Mouse (Mus musculus): Measurements from ENCODE around the gene Snx29. TPM values are rescaled to one million over a fixed set of nuclear protein-coding genes. Genes with fewer than 3 reads are reported as not detected.

Snx29 gene
- polyA plus RNA-seq, 1 experiment from 2014 or later = 17.2 TPM

DNA sequence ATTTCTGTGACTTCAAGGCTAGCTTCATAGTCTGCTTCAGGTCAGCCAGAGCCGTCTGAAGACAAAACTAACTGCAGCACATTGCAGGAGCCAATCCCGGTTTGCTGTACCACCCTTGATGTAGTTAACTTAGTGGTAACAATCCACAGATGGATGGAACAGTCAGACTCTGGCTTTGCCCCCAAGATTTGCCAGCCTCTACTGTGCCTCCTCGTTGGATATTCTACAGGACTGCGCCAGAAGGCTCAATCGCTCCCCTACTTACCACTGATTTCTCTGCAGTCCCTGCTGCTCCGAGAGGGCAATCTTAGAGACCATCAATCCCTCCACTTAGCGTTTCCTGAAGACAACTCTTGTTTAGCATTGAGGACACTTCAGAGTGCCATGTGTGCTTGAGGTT, 208.7 kb downstream of the Snx29 start:
- H3K36me3 ChIP-seq = no peaks in the 10 kb centered on the region
- ATAC-seq (ENCODE audit: low FRiP score, low read depth) = no peak
- H3K27ac ChIP-seq (replicated peaks) = no peak overlapping the region
- H3K4me3 ChIP-seq = no peak overlapping the region
- H3K27me3 ChIP-seq = no peaks in the 10 kb centered on the region
- peaks cover 12% of the 10 kb centered on the region; the same call in 1 of the 2 replicates for H3K4me1 ChIP-seq (replicated peaks)
- no peaks in the 10 kb centered on the region for H3K9me3 ChIP-seq
- no peak overlapping the region for H3K9ac ChIP-seq
- no peak overlapping the region for H3K4me2 ChIP-seq
- 87% methylated on average over 7 of the region's 7 CpGs for WGBS

DNA sequence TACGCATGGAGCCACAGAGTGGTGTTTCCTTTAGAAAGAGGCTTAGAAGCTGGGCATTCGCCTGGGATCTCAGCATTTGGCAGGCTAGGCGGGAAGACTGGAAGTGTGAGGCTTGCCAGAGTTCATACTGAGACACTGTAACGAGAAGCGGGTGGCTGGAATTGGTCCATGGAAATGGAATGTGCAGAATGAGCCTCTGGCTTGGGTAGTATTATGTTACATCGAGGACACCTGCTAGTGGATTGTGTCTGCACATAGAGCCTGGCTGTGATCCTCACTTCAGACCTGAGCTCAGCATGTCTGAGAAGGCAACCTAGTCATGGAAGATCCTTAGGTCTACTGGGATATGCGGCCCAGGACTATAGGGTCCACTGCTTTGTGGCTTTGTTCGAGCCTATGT, 209.9 kb downstream of the Snx29 start:
- 58% methylated on average over 8 of the region's 8 CpGs for WGBS
- Histone ChIP-seq H3K27me3 (no peaks in the 10 kb centered on the region), H3K4me1 (replicated peaks) (peaks cover 14% of the 10 kb centered on the region), H3K9me3 (no peaks in the 10 kb centered on the region), H3K4me3 (no peak overlapping the region), H3K9ac (no peak overlapping the region), H3K36me3 (no peaks in the 10 kb centered on the region), H3K27ac (replicated peaks) (no peak overlapping the region), H3K4me2 (no peak overlapping the region)
- no peak for ATAC-seq (ENCODE audit: low FRiP score, low read depth)

DNA sequence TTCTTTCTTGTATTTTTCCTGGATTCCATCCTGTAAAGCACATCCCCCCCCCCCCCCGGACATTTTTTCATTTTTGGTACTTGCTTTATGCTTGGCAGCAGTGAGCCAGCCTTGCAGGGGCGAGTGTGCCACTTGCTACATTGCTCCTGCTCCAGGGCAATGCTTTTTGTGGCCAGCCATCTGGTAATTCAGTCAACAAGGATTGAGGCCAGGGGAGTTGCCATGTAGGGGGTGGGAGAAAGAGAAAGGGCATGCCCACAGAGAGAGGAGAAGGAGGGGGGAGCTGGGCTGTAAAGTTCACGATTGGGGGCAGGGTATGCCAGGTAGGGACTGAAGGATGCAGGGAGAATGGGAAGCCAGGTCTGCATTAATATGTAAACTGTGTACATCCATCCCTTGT, 210.7 kb downstream of the Snx29 start:
- H3K27ac ChIP-seq (replicated peaks) = no peak overlapping the region
- no peaks in the 10 kb centered on the region for H3K36me3 ChIP-seq
- peaks cover 16% of the 10 kb centered on the region for H3K4me1 ChIP-seq (replicated peaks)
- H3K27me3 ChIP-seq = no peaks in the 10 kb centered on the region
- ATAC-seq (ENCODE audit: low FRiP score, low read depth) = no peak
- H3K9me3 ChIP-seq = no peaks in the 10 kb centered on the region
- no peak overlapping the region for H3K4me2 ChIP-seq
- H3K9ac ChIP-seq = no peak overlapping the region
- H3K4me3 ChIP-seq = no peak overlapping the region
- WGBS = 69% methylated on average over 3 of the region's 3 CpGs

DNA sequence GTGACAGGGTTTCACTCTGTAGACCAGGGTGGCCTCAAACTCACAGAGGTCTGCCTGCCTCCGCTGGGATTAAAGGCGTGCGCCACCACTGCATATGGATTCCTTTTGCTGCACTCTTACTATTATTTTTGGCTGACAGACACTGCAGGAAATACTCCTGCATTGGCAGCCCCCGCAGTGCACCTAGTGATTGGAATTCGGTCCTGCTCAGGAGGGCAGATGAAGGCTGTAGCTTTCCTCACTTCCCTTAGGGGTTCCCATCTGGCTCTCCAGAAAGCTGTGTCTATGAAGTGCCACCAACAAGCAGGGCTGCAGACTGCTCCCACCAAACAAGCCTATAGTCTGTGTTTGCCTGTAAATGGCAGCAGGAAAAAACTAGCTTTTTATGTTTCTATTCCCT, 215.0 kb downstream of the Snx29 start:
- H3K27me3 ChIP-seq = no peaks in the 10 kb centered on the region
- H3K9me3 ChIP-seq = no peaks in the 10 kb centered on the region
- ATAC-seq (ENCODE audit: low FRiP score, low read depth) = no peak
- no peak overlapping the region for H3K4me3 ChIP-seq
- H3K27ac ChIP-seq (replicated peaks) = no peak overlapping the region
- 29% methylated on average over 5 of the region's 5 CpGs for WGBS
- no peak overlapping the region for H3K9ac ChIP-seq
- H3K36me3 ChIP-seq = no peaks in the 10 kb centered on the region
- H3K4me1 ChIP-seq (replicated peaks) = peaks cover 7% of the 10 kb centered on the region
- H3K4me2 ChIP-seq = no peak overlapping the region

DNA sequence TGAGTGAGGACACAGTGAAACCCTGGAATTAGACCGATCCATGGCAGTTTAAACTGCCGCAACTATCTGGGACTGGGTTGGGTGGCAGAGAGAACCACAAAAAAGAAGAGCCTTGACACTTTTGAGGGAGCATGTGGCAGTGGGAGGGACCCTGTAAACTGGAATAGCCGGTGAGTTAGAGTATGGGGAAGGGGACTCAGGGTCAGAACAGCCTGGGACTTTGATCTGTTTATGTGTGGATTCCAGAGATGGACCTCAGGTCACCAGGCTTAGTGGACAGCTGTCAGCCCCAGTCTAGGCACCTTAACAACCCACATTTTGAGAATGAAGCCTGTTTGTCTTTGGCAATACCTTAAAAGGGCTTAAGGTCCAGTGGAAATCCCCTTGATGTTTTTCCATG, 215.5 kb downstream of the Snx29 start:
- Histone ChIP-seq H3K4me1 (replicated peaks) (peaks cover 7% of the 10 kb centered on the region), H3K27me3 (no peaks in the 10 kb centered on the region), H3K4me2 (no peak overlapping the region), H3K27ac (replicated peaks) (no peak overlapping the region), H3K9ac (no peak overlapping the region), H3K36me3 (no peaks in the 10 kb centered on the region), H3K4me3 (no peak overlapping the region), H3K9me3 (no peaks in the 10 kb centered on the region)
- WGBS = 64% methylated on average over 3 of the region's 3 CpGs
- ATAC-seq (ENCODE audit: low FRiP score, low read depth) = no peak

DNA sequence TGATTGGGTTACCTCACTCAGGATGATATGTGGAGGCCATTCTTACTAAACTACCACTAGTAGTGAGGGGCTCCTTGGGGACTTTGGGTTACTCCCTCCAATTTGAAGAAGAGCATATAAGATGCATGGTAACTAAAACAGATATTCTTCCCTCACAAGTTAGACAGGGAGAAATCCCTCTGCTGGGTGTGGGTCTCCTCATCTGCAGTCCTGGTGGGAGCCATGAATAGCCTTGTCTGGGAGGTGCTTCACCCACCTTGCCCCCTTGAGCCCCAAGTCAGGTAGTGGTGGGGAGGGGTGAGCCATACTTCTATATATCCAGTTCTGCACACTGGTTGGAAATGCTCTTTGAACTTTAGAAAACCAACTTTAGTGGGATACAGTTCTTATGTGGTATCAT, 218.3 kb downstream of the Snx29 start:
- Histone ChIP-seq H3K36me3 (no peaks in the 10 kb centered on the region), H3K9me3 (no peaks in the 10 kb centered on the region), H3K9ac (no peak overlapping the region), H3K4me3 (no peak overlapping the region), H3K4me1 (replicated peaks) (peaks cover 7% of the 10 kb centered on the region), H3K27me3 (no peaks in the 10 kb centered on the region), H3K4me2 (no peak overlapping the region), H3K27ac (replicated peaks) (no peak overlapping the region)
- no peak for ATAC-seq (ENCODE audit: low FRiP score, low read depth)

DNA sequence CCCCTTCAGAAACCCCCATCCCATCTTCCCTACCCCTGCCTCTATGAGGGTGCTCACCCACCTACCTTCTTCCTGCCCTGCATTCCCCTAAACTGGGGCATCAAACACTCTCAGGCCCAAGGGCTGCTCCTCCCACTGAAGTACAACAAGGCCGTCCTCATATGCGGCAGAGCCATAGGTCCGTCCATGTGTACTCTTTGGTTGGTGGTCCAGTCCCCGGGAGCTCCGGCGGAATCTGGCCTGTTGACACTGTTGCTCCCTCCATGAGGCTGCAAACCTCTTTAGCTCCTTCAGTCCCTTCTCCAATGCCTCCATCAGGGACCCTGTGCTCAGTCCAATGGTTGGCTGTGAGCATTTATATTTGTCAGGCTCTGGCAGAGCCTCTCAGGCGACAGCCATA, 219.1 kb downstream of the Snx29 start:
- 90% methylated on average over 7 of the region's 7 CpGs for WGBS
- no peaks in the 10 kb centered on the region for H3K36me3 ChIP-seq
- H3K9me3 ChIP-seq = no peaks in the 10 kb centered on the region
- H3K27me3 ChIP-seq = no peaks in the 10 kb centered on the region
- H3K4me2 ChIP-seq = no peak overlapping the region
- no peak for ATAC-seq (ENCODE audit: low FRiP score, low read depth)
- H3K9ac ChIP-seq = no peak overlapping the region
- no peak overlapping the region for H3K4me3 ChIP-seq
- peaks cover 7% of the 10 kb centered on the region for H3K4me1 ChIP-seq (replicated peaks)
- no peak overlapping the region for H3K27ac ChIP-seq (replicated peaks)

DNA sequence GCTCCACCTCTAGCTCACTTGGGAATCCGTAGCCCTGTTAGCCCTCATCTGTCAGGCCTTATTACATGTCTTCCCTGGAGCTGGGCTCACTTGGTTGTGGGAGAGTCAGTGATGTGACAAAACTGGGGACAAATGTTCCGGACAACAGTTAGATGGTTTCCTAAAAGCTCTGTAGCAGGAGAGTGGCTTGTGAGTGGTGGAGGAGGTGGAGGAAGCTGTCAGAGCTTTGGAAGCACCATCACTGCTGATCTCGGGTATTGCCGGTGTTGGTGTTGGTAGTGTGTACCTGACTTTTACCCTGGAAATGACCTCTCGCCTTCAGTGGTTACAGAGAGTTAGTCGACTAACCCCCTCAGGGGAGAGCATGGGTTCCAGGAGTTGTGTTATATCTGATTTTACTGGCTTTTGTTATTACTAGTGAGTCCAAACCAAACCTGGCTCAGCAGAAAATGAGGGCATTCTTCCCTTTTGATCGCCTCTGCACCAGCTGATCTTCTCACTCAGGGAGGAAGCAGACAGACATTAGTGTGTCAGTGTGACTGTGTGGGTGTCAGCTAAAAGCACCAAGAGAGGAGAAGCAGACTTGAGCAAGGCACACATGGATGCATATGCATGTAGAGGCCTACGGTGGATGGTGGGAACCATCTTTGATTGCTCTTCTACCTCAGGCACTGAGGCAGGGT, 227.5 kb downstream of the Snx29 start:
- Histone ChIP-seq H3K4me2 (no peak overlapping the region), H3K9ac (no peak overlapping the region), H3K27ac (replicated peaks) (no peak overlapping the region), H3K36me3 (no peaks in the 10 kb centered on the region), H3K4me3 (no peak overlapping the region), H3K9me3 (no peaks in the 10 kb centered on the region), H3K27me3 (no peaks in the 10 kb centered on the region), H3K4me1 (replicated peaks) (no peaks in the 10 kb centered on the region)
- 91% methylated on average over 8 of the region's 8 CpGs for whole genome bisulfite sequencing
- ATAC-seq (ENCODE audit: low FRiP score, low read depth) = no peak

DNA sequence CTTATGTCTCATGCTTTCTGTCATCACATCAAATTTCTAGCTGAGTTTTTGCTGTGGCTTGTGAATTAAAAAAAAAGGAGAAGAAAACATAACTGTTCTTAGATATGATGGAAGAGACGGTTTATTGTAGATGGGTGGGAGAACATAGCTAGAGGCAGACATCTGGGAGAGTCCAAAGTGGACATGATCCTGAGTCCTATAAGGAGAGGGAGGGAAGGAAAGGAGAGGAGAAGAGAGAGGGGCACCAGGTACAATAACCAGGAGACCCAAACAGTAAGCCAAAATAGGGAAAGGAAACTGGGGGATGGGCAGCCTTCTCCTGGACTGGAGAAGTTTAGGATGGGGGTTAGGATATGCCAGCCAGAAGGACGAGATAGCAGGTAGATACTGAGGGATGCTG, 239.0 kb downstream of the Snx29 start:
- H3K4me3 ChIP-seq = no peak overlapping the region
- no peak overlapping the region for H3K4me2 ChIP-seq
- WGBS = 87% methylated on average over 2 of the region's 2 CpGs
- H3K4me1 ChIP-seq (replicated peaks) = peaks cover 10% of the 10 kb centered on the region; the same call in 1 of the 2 replicates
- H3K27ac ChIP-seq (replicated peaks) = no peak overlapping the region
- H3K27me3 ChIP-seq = no peaks in the 10 kb centered on the region
- H3K9me3 ChIP-seq = no peaks in the 10 kb centered on the region
- no peaks in the 10 kb centered on the region for H3K36me3 ChIP-seq
- no peak for ATAC-seq (ENCODE audit: low FRiP score, low read depth)
- H3K9ac ChIP-seq = no peak overlapping the region

DNA sequence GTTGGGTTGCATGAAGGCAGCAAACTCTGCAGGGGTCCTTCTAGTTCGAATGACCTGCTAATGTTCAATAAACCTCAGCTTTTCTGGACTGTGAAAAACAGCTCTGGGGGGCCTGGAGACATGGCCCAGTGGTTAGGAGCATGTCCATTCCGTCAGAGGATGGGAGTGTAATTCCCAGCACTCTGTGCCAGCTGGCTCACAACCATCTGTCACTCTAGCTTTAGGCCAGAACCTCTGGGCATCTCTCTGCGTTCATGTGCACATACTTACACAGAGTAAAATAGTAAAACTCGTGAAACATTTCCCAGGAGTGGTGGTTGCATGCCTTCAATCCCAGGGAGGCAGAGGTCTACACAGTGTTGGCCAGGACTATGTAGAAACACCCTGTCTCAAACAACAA, 241.1 kb downstream of the Snx29 start:
- H3K4me1 ChIP-seq (replicated peaks) = peaks cover 10% of the 10 kb centered on the region; the same call in 1 of the 2 replicates
- H3K4me3 ChIP-seq = no peak overlapping the region
- H3K9me3 ChIP-seq = no peaks in the 10 kb centered on the region
- no peak overlapping the region for H3K27ac ChIP-seq (replicated peaks)
- H3K9ac ChIP-seq = no peak overlapping the region
- H3K36me3 ChIP-seq = no peaks in the 10 kb centered on the region
- H3K4me2 ChIP-seq = no peak overlapping the region
- 41% methylated on average over 4 of the region's 4 CpGs for WGBS
- no peaks in the 10 kb centered on the region for H3K27me3 ChIP-seq
- no peak for ATAC-seq (ENCODE audit: low FRiP score, low read depth)

DNA sequence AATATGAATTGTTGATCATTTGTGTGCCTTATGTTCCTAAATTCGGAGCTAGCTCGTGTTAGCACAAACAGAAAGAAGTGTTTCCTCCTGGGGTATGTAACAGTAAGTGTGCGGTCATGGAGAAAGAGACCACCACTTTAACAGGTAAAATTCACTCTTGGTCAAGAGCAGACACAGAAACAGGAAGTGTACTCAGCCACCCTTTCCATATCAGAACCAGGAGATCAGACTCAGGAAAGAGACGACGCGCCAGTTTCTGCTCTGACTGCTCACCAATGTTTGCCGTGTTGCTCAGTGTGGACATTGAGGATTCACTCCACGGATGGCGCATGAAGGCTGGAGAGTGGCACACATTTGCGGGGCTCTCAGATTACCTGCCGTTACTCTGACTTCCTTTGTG, 242.4 kb downstream of the Snx29 start:
- no peak overlapping the region for H3K4me3 ChIP-seq
- no peaks in the 10 kb centered on the region for H3K27me3 ChIP-seq
- 86% methylated on average over 11 of the region's 11 CpGs for WGBS
- H3K9ac ChIP-seq = no peak overlapping the region
- H3K4me1 ChIP-seq (replicated peaks) = peaks cover 10% of the 10 kb centered on the region; the same call in 1 of the 2 replicates
- no peak overlapping the region for H3K27ac ChIP-seq (replicated peaks)
- H3K36me3 ChIP-seq = no peaks in the 10 kb centered on the region
- H3K4me2 ChIP-seq = no peak overlapping the region
- no peak for ATAC-seq (ENCODE audit: low FRiP score, low read depth)
- no peaks in the 10 kb centered on the region for H3K9me3 ChIP-seq

DNA sequence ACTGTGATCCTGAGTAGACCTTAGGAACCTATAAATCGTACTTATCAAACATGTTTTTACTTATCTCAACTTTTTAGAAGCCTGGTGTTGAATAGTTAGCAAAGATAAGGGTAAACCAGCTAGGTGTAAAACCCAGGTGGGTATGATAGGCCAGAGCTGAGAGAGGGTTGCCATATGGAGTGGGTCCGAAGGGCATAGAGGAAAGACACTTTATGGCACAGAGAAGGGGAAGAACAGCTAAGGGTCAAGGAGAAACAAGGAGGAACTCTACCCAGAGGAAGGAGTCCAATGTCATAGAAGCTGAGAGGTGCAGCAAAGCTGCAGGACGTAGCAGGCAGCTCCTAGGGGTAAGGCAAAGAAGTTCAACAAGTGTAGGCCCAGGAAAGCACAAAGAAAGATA, 244.9 kb downstream of the Snx29 start:
- H3K9me3 ChIP-seq = no peaks in the 10 kb centered on the region
- no peaks in the 10 kb centered on the region for H3K27me3 ChIP-seq
- WGBS = 87% methylated on average over 3 of the region's 3 CpGs
- ATAC-seq (ENCODE audit: low FRiP score, low read depth) = no peak
- H3K4me2 ChIP-seq = no peak overlapping the region
- H3K4me3 ChIP-seq = no peak overlapping the region
- no peak overlapping the region for H3K27ac ChIP-seq (replicated peaks)
- H3K4me1 ChIP-seq (replicated peaks) = peaks cover 10% of the 10 kb centered on the region; the same call in 1 of the 2 replicates
- no peaks in the 10 kb centered on the region for H3K36me3 ChIP-seq
- H3K9ac ChIP-seq = no peak overlapping the region

DNA sequence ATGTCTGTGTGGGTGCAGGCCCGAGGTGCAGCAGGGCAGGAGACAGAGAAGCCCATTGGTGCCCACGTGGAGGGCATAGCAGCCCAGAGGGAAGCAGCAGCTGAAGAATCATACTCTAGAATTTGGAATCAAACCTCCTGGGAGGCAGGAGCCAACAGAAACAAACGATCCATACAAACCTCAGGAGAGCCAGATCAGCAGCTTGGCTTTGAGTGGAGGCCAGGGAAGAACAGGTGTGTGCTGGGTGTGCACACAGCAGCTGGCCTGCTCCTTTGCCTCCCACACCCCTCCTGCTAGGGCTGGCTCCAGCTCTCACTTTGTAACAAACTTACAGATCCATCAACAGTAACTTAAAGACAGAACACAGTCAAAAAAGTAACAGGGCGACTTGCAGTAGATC, 245.4 kb downstream of the Snx29 start:
- no peak overlapping the region for H3K9ac ChIP-seq
- H3K9me3 ChIP-seq = no peaks in the 10 kb centered on the region
- ATAC-seq (ENCODE audit: low FRiP score, low read depth) = no peak
- no peak overlapping the region for H3K4me3 ChIP-seq
- no peaks in the 10 kb centered on the region for H3K36me3 ChIP-seq
- peaks cover 10% of the 10 kb centered on the region; the same call in 1 of the 2 replicates for H3K4me1 ChIP-seq (replicated peaks)
- 75% methylated on average over 4 of the region's 4 CpGs for WGBS
- no peak overlapping the region for H3K27ac ChIP-seq (replicated peaks)
- H3K4me2 ChIP-seq = no peak overlapping the region
- no peaks in the 10 kb centered on the region for H3K27me3 ChIP-seq

All from hindbrain, embryonic 15.5 days (tissue).